Mouse (Mus musculus): ENCODE measurements around the gene Cldn17. TPM values are rescaled to one million over a fixed set of nuclear protein-coding genes. Genes with fewer than 3 reads are reported as not detected.

The Cldn17 gene
- not detected in 2 replicates for polyA plus RNA-seq (2014; fragmentation: Nextera tagmentation; extraction: Ambion mirVana)

DNA sequence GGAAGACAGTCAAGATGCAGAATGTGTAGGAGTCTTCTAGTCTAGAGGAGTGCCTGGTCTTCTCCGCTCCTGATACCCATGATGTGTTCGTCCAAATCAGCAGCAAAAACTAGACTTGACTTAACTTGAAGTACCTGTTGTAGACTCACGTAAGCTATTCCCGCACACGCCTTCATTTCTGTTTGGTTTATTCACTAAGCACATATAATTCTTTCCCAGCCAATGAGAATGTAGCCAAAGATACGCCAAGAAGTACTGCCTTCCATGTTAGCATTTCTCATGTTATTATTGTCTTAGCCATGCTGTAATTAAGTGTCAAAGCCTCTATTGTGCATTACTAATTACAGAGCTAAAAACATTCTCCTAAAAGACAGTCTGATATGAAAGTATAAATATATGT, at the start of gene Cldn17:
Gene Cldn17 (minus strand): TSS at position 101 of the 400 bp plus-strand sequence.
- Histone ChIP-seq H3K27me3 (ENCODE audit: control insufficient read depth, insufficient read depth, low read length) (no peaks in the 10 kb centered on the region), H3K4me2 (no peak within 1 kb of the TSS), H3K27ac (ENCODE audit: low read depth, low read length) (no peak within 1 kb of the TSS), H3K4me3 (ENCODE audit: low read depth, low read length) (no peak within 1 kb of the TSS), H3K36me3 (ENCODE audit: control insufficient read depth, insufficient read depth, low read length) (no peaks in the 10 kb centered on the region), H3K9ac (ENCODE audit: low read length) (no peak within 1 kb of the TSS), H3K9me3 (ENCODE audit: control insufficient read depth, low read length) (no peaks in the 10 kb centered on the region), H3K4me1 (ENCODE audit: control insufficient read depth, insufficient read depth, low read length) (no peaks in the 10 kb centered on the region)
- ATAC-seq (ENCODE audit: low FRiP score) (no peak), DNase-seq (ENCODE audit: low spot score, missing footprints) (no peak)
- 90% methylated on average over 6 of the region's 6 CpGs for WGBS

GRCm38 (mm10) chr16:88542488-88542887, 35.7 kb upstream of the Cldn17 start:
- no peak overlapping the region for H3K9ac ChIP-seq (ENCODE audit: low read length)
- no peak overlapping the region for H3K4me3 ChIP-seq (ENCODE audit: low read depth, low read length)
- no peak overlapping the region for H3K4me2 ChIP-seq
- no peaks in the 10 kb centered on the region for H3K4me1 ChIP-seq (ENCODE audit: control insufficient read depth, insufficient read depth, low read length)
- WGBS: 54% methylated on average over 6 of the region's 6 CpGs
- no peak for ATAC-seq (ENCODE audit: low FRiP score)
- H3K27ac ChIP-seq (ENCODE audit: low read depth, low read length): no peak overlapping the region
- DNase-seq (ENCODE audit: low spot score, missing footprints): peak; percentile 91
- no peaks in the 10 kb centered on the region for H3K36me3 ChIP-seq (ENCODE audit: control insufficient read depth, insufficient read depth, low read length)
- H3K9me3 ChIP-seq (ENCODE audit: control insufficient read depth, low read length): no peaks in the 10 kb centered on the region
- H3K27me3 ChIP-seq (ENCODE audit: control insufficient read depth, insufficient read depth, low read length): no peaks in the 10 kb centered on the region

- Histone ChIP-seq H3K27ac (ENCODE audit: low read depth, low read length) (no peak overlapping the region), H3K9ac (ENCODE audit: low read length) (no peak overlapping the region), H3K27me3 (ENCODE audit: control insufficient read depth, insufficient read depth, low read length) (no peaks in the 10 kb centered on the region), H3K4me3 (ENCODE audit: low read depth, low read length) (no peak overlapping the region), H3K4me2 (no peak overlapping the region), H3K9me3 (ENCODE audit: control insufficient read depth, low read length) (no peaks in the 10 kb centered on the region), H3K36me3 (ENCODE audit: control insufficient read depth, insufficient read depth, low read length) (no peaks in the 10 kb centered on the region), H3K4me1 (ENCODE audit: control insufficient read depth, insufficient read depth, low read length) (no peaks in the 10 kb centered on the region)
- ATAC-seq (ENCODE audit: low FRiP score) (no peak), DNase-seq (ENCODE audit: low spot score, missing footprints) (no peak)
- 78% methylated on average over 3 of the region's 3 CpGs for WGBS
Observed at GRCm38 (mm10) chr16:88539841-88540487, 33.2 kb upstream of the Cldn17 start.

DNA sequence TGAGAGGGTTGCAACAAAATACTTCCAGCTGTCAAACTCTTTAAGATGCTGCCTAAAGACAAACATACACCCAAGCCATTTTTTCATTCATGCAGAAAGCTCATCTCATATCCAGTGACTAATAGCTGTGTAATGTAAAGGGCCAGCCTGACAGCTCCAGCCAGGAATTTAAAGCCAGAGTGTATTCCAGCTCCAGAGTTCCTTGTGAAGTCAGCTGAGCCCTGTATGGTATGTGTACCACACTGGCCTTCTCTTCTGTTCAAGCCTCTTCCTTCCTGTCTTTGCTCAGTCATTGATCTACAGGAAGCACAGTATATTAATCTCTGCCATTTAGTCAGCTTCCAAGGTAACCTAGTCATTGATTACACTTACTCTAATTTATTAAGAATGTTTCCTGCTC, 4.6 kb upstream of the Cldn17 start:
- Histone ChIP-seq H3K4me1 (ENCODE audit: control insufficient read depth, insufficient read depth, low read length) (no peaks in the 10 kb centered on the region), H3K9me3 (ENCODE audit: control insufficient read depth, low read length) (no peaks in the 10 kb centered on the region), H3K4me3 (ENCODE audit: low read depth, low read length) (no peak overlapping the region), H3K36me3 (ENCODE audit: control insufficient read depth, insufficient read depth, low read length) (no peaks in the 10 kb centered on the region), H3K27me3 (ENCODE audit: control insufficient read depth, insufficient read depth, low read length) (no peaks in the 10 kb centered on the region), H3K4me2 (no peak overlapping the region), H3K9ac (ENCODE audit: low read length) (no peak overlapping the region), H3K27ac (ENCODE audit: low read depth, low read length) (no peak overlapping the region)
- DNase-seq (ENCODE audit: low spot score, missing footprints) (no peak), ATAC-seq (ENCODE audit: low FRiP score) (no peak)

DNA sequence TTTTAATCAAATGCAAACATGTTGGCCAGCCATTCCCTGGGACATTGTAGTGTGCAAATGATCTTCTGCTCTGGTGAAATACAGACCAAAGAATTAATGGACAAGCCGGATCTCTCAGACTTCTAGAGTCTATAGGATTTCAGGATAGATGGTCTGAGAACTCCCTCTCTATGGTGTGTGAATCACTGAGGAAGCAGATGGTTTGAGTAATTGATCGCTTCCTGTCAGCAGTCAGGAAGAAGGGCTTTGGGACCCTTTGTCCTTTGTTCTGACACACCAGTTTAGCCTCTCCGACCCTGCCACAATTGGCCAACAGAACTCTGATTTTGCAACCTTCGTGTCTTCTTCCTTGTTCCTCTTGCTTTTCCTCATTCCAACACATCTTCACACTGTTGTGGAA, 1.4 kb upstream of the Cldn17 start:
- no peak overlapping the region for H3K9ac ChIP-seq (ENCODE audit: low read length)
- no peak overlapping the region for H3K27ac ChIP-seq (ENCODE audit: low read depth, low read length)
- 80% methylated on average over 4 of the region's 4 CpGs for WGBS
- H3K4me1 ChIP-seq (ENCODE audit: control insufficient read depth, insufficient read depth, low read length): no peaks in the 10 kb centered on the region
- H3K36me3 ChIP-seq (ENCODE audit: control insufficient read depth, insufficient read depth, low read length): no peaks in the 10 kb centered on the region
- H3K27me3 ChIP-seq (ENCODE audit: control insufficient read depth, insufficient read depth, low read length): no peaks in the 10 kb centered on the region
- no peak overlapping the region for H3K4me3 ChIP-seq (ENCODE audit: low read depth, low read length)
- H3K4me2 ChIP-seq: no peak overlapping the region
- no peaks in the 10 kb centered on the region for H3K9me3 ChIP-seq (ENCODE audit: control insufficient read depth, low read length)
- no peak for DNase-seq (ENCODE audit: low spot score, missing footprints)
- ATAC-seq (ENCODE audit: low FRiP score): no peak

- Histone ChIP-seq H3K36me3 (ENCODE audit: control insufficient read depth, insufficient read depth, low read length) (no peaks in the 10 kb centered on the region), H3K9ac (ENCODE audit: low read length) (no peak overlapping the region), H3K4me3 (ENCODE audit: low read depth, low read length) (no peak overlapping the region), H3K4me2 (no peak overlapping the region), H3K4me1 (ENCODE audit: control insufficient read depth, insufficient read depth, low read length) (no peaks in the 10 kb centered on the region), H3K27me3 (ENCODE audit: control insufficient read depth, insufficient read depth, low read length) (no peaks in the 10 kb centered on the region), H3K27ac (ENCODE audit: low read depth, low read length) (no peak overlapping the region), H3K9me3 (ENCODE audit: control insufficient read depth, low read length) (no peaks in the 10 kb centered on the region)
- DNase-seq (ENCODE audit: low spot score, missing footprints): no peak
- no peak for ATAC-seq (ENCODE audit: low FRiP score)
- WGBS: 95% methylated on average over 11 of the region's 11 CpGs
Observed at GRCm38 (mm10) chr16:88506338-88506737, 440 bp downstream of the Cldn17 start.

DNA sequence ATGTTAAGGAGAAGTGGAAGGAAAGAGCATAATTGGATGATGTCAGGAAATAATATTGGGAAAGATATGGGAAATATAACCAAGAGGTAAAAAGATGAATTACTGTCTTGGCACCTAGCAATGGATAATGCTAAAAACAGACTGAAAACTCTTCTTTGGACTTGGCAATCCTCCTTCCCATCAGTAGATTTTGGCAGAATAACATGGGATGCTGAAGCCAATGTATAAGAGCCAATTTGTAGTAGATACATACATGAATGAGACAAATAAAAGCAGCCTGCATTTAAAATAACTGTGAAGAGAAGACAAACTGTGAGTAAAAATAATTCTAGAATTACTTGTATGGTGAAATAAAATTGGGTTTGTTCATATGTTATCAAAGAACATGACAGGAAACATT, 18.7 kb downstream of the Cldn17 start:
- no peaks in the 10 kb centered on the region for H3K9me3 ChIP-seq (ENCODE audit: control insufficient read depth, low read length)
- DNase-seq (ENCODE audit: low spot score, missing footprints): no peak

GRCm38 (mm10) chr16:88480011-88480774, 26.6 kb downstream of the Cldn17 start:
- H3K36me3 ChIP-seq (ENCODE audit: control insufficient read depth, insufficient read depth, low read length): no peaks in the 10 kb centered on the region
- H3K27me3 ChIP-seq (ENCODE audit: control insufficient read depth, insufficient read depth, low read length): no peaks in the 10 kb centered on the region
- no peak overlapping the region for H3K27ac ChIP-seq (ENCODE audit: low read depth, low read length)
- H3K9ac ChIP-seq (ENCODE audit: low read length): no peak overlapping the region
- no peak overlapping the region for H3K4me3 ChIP-seq (ENCODE audit: low read depth, low read length)
- H3K9me3 ChIP-seq (ENCODE audit: control insufficient read depth, low read length): no peaks in the 10 kb centered on the region
- no peaks in the 10 kb centered on the region for H3K4me1 ChIP-seq (ENCODE audit: control insufficient read depth, insufficient read depth, low read length)
- 81% methylated on average over 3 of the region's 3 CpGs for WGBS
- ATAC-seq (ENCODE audit: low FRiP score) (no peak), DNase-seq (ENCODE audit: low spot score, missing footprints) (no peak)
- H3K4me2 ChIP-seq: no peak overlapping the region

More for the DNA sequence above, 18.7 kb downstream of the Cldn17 start:
- H3K36me3 ChIP-seq (ENCODE audit: control insufficient read depth, insufficient read depth, low read length): no peaks in the 10 kb centered on the region
- H3K9ac ChIP-seq (ENCODE audit: low read length): no peak overlapping the region
- ATAC-seq (ENCODE audit: low FRiP score): no peak
- no peak overlapping the region for H3K27ac ChIP-seq (ENCODE audit: low read depth, low read length)
- no peak overlapping the region for H3K4me2 ChIP-seq
- no peaks in the 10 kb centered on the region for H3K27me3 ChIP-seq (ENCODE audit: control insufficient read depth, insufficient read depth, low read length)
- H3K4me3 ChIP-seq (ENCODE audit: low read depth, low read length): no peak overlapping the region
- no peaks in the 10 kb centered on the region for H3K4me1 ChIP-seq (ENCODE audit: control insufficient read depth, insufficient read depth, low read length)

GRCm38 (mm10) chr16:88463235-88463634, 43.5 kb downstream of the Cldn17 start:
- 93% methylated on average over 3 of the region's 3 CpGs for WGBS
- ATAC-seq (ENCODE audit: low FRiP score) (no peak), DNase-seq (ENCODE audit: low spot score, missing footprints) (no peak)
- no peaks in the 10 kb centered on the region for H3K27me3 ChIP-seq (ENCODE audit: control insufficient read depth, insufficient read depth, low read length)
- no peaks in the 10 kb centered on the region for H3K36me3 ChIP-seq (ENCODE audit: control insufficient read depth, insufficient read depth, low read length)
- H3K4me1 ChIP-seq (ENCODE audit: control insufficient read depth, insufficient read depth, low read length): no peaks in the 10 kb centered on the region
- no peak overlapping the region for H3K4me3 ChIP-seq (ENCODE audit: low read depth, low read length)
- H3K27ac ChIP-seq (ENCODE audit: low read depth, low read length): no peak overlapping the region
- H3K9me3 ChIP-seq (ENCODE audit: control insufficient read depth, low read length): no peaks in the 10 kb centered on the region
- H3K9ac ChIP-seq (ENCODE audit: low read length): no peak overlapping the region
- H3K4me2 ChIP-seq: no peak overlapping the region
